Mouse (Mus musculus) G1E-ER4 (cell line): ENCODE results near the gene Tmem217. TPM values are rescaled to one million over a fixed set of nuclear protein-coding genes. Genes with fewer than 3 reads are reported as not detected.

Experiments used
- GATA1 ChIP-seq: IDR thresholded peaks from one replicate; pipeline ENCODE4 v1.8.0; 2012; ENCODE audit warnings: low read length, inconsistent platforms
- polyA plus RNA-seq: library from polyadenylated mRNA; stranded (reverse); fragments of >175 nt; gene quantifications from 2 replicates; pipeline ENCODE4 v1.2.3, GENCODE M21; 2012

The Tmem217 gene
- polyA plus RNA-seq, 1 experiment: not detected

DNA sequence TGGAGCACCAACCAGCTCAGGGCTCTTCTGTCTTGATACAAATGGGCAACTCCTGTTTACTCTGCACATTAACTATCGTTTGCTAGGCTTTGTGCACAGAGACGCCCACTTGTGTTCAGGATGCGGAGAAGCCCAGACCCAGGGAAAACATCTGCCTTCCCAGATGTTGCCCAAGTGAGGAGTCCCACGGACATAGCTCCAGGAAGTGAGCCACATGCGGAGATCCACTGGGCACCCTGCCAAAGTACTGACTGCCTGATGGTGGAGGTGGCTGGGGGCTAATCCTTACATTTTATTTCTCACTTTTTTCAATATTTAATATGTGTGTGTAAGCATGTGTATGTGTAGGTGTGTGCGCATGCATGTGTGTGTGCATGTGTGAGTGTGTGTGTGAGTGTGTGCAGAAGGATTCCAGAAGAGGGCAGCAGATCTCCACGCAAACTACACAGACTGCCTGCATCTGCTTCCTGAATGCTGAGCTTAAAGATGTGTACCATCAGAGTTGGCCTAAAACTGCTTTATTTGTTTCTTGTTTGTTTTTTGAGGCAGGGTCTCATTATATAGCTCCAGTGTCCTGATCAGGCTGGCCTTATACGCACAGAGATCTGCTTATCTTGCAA, 23.5 kb downstream of the Tmem217 start:
- TF ChIP-seq GATA1: no peak

DNA sequence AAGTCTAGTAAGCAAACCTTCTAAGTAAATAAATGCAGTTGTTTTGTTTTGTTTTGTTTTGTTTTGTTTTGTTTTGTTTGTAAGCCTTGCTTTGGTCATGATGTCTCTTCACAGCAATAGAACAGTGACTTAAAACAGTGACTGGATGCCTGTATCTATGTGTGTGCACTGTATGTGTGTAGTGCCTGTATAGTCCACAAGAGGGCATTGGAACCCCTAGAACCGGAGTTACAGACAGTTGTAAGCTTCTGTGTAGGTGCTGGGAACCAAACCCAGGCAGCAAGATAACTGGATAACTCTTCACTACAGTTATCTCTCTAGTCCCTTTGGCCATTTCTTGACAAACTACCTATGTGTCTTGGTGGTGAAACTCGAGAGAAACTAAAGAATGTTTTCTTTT, 26.6 kb downstream of the Tmem217 start:
- TF ChIP-seq GATA1: no peak

GRCm38 (mm10) chr17:29519731-29520130, 32.5 kb downstream of the Tmem217 start:
- no peak for TF ChIP-seq GATA1

- TF ChIP-seq GATA1: no peak
Observed at GRCm38 (mm10) chr17:29514435-29514834, 37.8 kb downstream of the Tmem217 start.

GRCm38 (mm10) chr17:29513044-29513730, 39.0 kb downstream of the Tmem217 start:
- TF ChIP-seq GATA1: no peak

GRCm38 (mm10) chr17:29510691-29511090, 41.5 kb downstream of the Tmem217 start:
- TF ChIP-seq GATA1: no peak

DNA sequence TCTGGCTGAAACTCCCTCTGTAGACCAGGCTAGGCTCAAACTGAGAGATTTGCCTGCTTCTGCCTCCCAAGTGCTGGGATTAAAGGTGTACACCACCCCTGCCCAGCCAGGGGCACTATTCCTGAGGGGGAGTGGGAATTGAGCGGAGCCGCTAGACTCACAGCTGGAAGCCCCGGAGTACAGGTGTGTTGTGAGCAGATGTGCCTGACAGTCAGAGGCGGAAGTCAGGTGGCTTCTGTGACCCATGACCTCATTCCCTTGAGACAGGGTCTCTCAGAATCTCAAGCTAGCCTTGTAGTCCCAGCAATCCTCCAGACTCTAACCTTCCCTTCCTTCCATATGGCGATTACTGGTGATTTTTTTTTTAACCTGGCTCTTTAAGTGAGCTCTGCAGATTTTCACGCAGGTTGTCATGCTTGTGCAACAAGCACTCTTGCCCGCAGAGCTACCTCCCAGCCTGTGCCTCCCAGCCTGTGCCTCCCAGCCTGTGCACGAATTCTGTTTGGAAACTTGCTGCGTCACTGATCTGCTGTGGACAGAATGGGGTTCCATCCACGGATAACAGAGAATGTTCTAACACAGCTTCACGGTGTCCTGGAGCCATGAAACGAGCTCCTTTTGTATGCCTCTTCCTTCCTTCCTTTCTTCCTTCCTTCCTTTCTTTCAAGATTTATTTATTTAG, 43.1 kb downstream of the Tmem217 start:
- no peak for TF ChIP-seq GATA1

DNA sequence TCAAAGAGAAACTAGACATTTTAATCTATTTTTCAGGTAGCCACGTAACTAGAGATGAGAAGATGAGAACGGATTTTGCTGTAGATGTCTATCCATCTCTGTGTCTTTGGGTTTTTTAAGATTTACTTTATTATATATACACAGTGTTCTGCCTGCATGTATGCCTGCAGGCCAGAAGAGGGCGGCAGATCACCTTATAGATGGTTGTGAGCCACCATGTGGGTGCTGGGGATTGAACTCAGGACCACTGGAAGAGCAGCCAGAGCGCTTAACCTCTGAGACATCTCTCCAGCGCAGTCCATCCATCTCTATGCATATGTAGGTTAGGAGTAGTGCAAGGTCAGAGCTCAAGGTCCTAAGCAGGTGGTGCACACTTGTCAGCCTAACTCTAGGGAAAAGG, 48.5 kb downstream of the Tmem217 start:
- TF ChIP-seq GATA1: no peak

GRCm38 (mm10) chr17:29502669-29503665, 49.2 kb downstream of the Tmem217 start:
- no peak for TF ChIP-seq GATA1

GRCm38 (mm10) chr17:29502005-29502668, 50.0 kb downstream of the Tmem217 start:
- TF ChIP-seq GATA1: no peak

DNA sequence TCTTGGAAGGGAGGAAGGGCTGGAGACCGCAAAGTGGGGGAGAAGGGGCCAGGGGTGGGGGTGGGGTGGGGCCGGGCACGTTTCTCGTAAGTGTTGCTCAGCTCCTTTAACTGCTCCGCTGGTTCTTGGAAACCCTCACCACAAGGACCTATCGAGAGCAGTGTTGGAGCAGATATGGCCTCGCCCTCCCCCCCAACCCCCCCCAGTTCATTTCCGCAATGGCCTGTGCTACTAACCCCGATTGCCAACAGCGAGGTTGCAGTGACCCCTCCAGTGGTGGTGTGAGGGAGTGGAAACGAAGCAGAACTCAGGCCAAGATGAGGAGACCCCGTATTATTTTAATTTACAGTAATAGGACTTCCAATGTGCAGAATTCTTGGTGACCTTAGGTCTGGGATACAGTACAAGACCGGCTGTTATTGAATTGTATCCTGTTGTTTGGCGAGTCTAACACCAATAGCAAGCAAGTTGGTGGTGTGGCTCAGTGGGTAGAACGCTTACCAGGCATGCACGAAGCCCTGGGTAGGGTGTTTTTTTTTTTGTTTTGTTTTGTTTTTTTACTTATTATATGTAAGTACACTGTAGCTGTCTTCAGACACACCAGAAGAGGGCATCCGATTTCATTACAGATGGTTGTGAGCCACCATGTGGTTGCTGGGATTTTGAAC, 51.2 kb downstream of the Tmem217 start:
- TF ChIP-seq GATA1: peak; percentile 55

DNA sequence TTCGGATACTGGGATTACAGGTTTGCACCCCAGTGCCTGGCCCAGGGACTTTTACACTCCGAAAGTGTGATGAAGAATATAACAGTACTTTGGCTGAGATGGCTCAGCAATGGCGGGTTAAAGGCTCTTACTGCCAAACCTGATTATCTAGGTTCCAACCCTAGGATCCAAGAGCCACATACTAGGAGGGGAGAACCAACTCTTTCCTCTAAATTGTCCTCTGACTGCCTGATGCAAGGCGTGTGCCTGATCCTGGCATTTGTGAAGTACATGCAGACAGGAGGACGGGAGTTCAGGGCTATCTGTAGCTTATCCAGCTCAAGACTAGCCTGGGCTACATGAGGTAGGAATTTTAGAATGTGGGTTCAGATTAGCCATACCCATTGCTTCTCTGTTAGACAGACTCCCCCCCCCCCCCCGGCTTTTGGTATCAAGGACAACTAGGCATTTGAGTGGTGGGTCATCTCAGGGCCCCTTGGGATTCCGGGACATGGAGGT, 51.9 kb downstream of the Tmem217 start:
- TF ChIP-seq GATA1: no peak

GRCm38 (mm10) chr17:29499511-29499910, 52.7 kb downstream of the Tmem217 start:
- TF ChIP-seq GATA1: no peak

- no peak for TF ChIP-seq GATA1
Observed at GRCm38 (mm10) chr17:29498028-29498427, 54.2 kb downstream of the Tmem217 start.

GRCm38 (mm10) chr17:29497071-29497354, 55.2 kb downstream of the Tmem217 start:
- no peak for TF ChIP-seq GATA1
